Mouse (Mus musculus) adrenal gland, adult (tissue): ENCODE results near the gene Gm27029.
"Not testable (repeated sequence)": the region's sequence is repeated elsewhere in the genome, so short reads cannot be mapped to it uniquely, and the experiment has no call there.

Experiments
- DNase-seq, 2 experiments: peaks; one replicate each; pipeline ENCODE4 v3.0.0; 2022 to 2023; ENCODE audit warnings: low spot score in 1 of 2; ENCODE audit not compliant: inconsistent age in 2 of 2

The Gm27029 gene

GRCm38 (mm10) chr11:101424925-101425813, 573 bp upstream of the Gm27029 start, which contains the start of the genes Rundc1 and Ptges3l:
Rundc1 (plus strand) TSS chr11:101425085.
Ptges3l (minus strand) TSS chr11:101425333.
- peak; percentile 97 to 99 for DNase-seq

GRCm38 (mm10) chr11:101420148-101420547, 4.4 kb downstream of the Gm27029 start:
- DNase-seq, result no peak

GRCm38 (mm10) chr11:101419610-101420009, 5.0 kb downstream of the Gm27029 start:
- no peak for DNase-seq

GRCm38 (mm10) chr11:101418991-101419390, 5.6 kb downstream of the Gm27029 start:
- no peak for DNase-seq

- DNase-seq, result peak; percentile 89 to 97
These were observed 7.3 kb downstream of the Gm27029 start, which contains the start of gene Aarsd1 for GRCm38 (mm10) chr11:101417101-101417855. Aarsd1 (minus strand) TSS chr11:101417615.

- peak in 1 of 2 experiments; percentile 54 for DNase-seq
These were observed 8.0 kb downstream of the Gm27029 start for GRCm38 (mm10) chr11:101416433-101417100.

GRCm38 (mm10) chr11:101415306-101415705, 9.3 kb downstream of the Gm27029 start:
- DNase-seq, result peak in 1 of 2 experiments; percentile 67

- DNase-seq, result peak; percentile 78 to 90
These were observed 29.5 kb downstream of the Gm27029 start for GRCm38 (mm10) chr11:101395110-101395509.

- no peak for DNase-seq
These were observed 42.8 kb downstream of the Gm27029 start for GRCm38 (mm10) chr11:101381817-101382216.

GRCm38 (mm10) chr11:101378926-101379325, 45.7 kb downstream of the Gm27029 start:
- DNase-seq, result peak in 1 of 2 experiments; percentile 48

GRCm38 (mm10) chr11:101378196-101378595, 46.4 kb downstream of the Gm27029 start:
- not testable (repeated sequence) for DNase-seq

GRCm38 (mm10) chr11:101374421-101374938, 50.1 kb downstream of the Gm27029 start:
- no peak for DNase-seq

- no peak for DNase-seq
These were observed 54.5 kb downstream of the Gm27029 start for GRCm38 (mm10) chr11:101370141-101370540.

GRCm38 (mm10) chr11:101367326-101367935, 57.2 kb downstream of the Gm27029 start, which contains the start of gene G6pc:
G6pc (plus strand) TSS chr11:101367561.
- DNase-seq, result peak; percentile 42 to 84

- no peak for DNase-seq
These were observed 60.1 kb downstream of the Gm27029 start for GRCm38 (mm10) chr11:101364531-101364931.

GRCm38 (mm10) chr11:101360651-101361113, 63.9 kb downstream of the Gm27029 start:
- DNase-seq, result peak; percentile 61 to 77

- DNase-seq, result peak; percentile 68 to 83
These were observed 64.8 kb downstream of the Gm27029 start for GRCm38 (mm10) chr11:101359776-101360175.

- no peak for DNase-seq
These were observed 67.0 kb downstream of the Gm27029 start for GRCm38 (mm10) chr11:101357505-101358182.
